Mouse (Mus musculus): Measurements from ENCODE around the gene Sept1.

Gene Sept1

DNA sequence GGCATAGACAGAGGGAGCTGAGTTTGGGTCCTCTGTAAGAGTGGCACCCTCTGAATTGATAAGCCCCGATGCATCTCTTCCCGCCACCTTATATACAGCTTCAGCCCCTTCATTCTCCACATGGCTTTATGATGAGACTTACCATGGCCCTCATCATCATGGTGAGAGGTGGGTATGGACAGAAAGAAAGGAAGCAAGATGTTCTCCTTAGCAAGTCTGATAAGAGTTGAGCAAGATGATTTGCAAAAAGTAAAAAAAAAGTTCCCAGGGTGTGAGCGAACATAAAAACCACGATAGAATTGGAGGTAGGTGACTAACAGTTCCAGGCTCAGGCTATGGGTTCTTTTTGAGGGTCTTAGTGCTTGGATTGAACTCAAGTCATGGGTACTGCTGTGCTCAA is 14.3 kb downstream of the Sept1 start:
- no peak for DNase-seq (ENCODE audit: low spot score in 2 of 2)

DNA sequence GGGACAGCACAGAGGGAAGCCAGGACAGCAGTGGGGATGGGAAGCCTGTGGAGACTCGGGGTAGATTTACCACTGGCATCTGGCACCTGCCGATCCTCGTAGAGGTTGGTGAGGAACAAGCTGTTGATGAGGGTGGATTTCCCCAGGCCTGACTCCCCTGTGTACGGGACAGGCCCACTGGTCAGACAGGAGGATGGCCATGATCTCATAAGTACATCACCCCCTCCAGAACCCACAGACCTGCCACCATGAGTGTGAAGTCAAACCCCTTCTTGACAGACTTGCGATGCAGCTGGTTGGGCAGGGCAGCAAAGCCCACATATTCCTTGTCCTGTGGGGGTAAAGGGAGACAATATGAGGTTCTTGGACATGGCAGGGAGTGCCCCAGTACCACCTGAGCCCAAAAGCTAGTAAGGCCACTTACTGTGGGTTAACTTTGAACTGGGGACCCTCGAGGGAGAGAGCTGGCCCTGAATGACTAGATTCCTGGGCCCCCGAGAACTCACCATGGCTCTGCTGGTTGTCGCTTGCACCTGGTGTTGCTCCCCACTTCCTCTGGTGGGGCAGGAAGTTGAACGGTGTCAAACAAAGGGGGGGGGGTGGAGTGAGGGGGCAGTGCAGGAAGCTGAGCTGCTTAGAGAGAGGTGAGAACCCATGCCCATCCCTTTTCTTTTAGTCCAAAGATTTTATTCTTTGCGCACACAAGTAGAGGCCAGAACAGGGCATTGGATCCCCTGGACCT is 14.9 kb downstream of the Sept1 start:
- no peak for DNase-seq (ENCODE audit: low spot score in 2 of 2)

DNA sequence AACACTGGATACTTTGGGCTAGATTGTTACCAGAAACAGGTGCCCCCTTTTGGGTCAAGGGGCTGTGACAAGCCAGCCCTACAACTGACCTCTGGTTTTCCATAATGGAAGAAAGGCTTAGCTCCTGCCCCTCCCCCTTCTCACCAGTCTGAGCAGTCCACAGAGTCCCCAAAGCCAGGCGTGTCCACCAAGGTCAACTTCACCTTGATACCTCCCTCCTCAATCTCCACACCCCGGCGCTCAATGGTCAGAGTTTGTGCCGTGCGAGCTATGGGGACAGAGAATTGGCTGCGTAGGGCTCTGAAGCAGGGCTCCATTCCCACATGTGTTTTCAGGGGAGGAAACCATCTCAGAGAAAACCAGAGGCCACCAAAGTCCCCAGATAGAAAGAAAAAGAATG is 15.5 kb downstream of the Sept1 start:
- DNase-seq (ENCODE audit: low spot score in 2 of 2) = no peak

DNA sequence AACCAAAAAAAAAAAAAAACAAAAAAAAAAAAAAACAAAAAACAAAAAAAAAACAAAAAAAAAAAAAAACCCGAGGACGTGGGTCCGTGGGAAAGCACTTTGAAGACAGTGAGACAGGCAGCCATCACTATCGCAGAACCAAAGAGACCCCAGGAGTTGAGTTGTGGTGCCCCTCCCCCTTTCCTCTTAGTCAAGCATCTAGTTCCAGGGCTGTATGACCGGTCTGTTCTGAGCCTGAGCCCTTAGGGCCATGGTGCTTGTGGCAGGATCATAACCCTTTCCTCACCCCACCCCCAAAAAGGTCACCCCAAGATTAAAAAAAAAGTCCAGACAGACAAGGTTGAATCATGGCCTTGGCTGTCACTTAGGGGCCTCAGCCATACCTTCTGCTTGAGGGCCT is 16.6 kb downstream of the Sept1 start:
- DNase-seq (ENCODE audit: low spot score in 2 of 2) = no peak

DNA sequence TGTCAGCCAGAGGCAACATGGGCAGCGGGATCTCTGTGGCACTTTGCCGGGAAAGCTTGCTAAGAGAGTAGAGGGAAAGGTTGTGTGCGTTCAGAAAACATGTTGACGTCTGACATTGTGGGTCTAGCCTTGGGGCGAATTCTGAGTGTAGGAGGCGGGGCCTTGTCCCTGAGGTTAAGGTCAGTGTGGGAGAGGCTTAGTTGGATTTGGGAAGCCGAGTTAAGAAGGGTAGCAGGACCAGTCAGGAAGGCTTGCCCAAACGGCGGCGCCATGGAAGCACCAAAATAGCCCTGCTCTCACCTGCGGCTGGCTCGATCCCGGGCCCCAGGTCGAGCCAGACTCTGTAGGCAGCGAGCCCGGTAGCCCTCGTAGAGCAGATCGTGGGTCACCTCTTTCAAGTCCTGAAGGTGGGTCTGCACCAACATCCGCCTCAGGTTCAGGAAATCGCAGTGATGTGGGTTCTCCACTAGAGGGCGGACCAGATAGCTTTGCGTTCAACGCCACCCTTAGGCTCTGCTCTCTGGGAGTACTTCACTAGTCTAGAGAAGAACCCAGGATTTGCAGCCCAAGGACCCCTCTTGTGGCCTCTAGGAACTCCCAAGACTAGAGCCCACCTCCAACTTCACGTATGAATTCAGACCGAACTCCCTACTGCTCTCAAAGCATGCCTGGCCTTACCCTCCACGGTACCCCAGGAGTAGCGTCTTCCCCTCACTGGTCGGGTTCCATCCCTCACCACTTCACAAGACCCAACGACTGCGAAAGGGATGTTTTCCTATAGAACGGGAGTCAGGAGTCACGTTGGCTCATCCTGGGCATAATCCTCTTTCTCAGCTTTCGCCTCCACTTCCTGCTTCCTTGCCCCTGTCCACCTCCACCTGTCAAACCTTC is 17.7 kb downstream of the Sept1 start:
- peak in 1 of 2 experiments; percentile 58 for DNase-seq (ENCODE audit: low spot score in 2 of 2)

DNA sequence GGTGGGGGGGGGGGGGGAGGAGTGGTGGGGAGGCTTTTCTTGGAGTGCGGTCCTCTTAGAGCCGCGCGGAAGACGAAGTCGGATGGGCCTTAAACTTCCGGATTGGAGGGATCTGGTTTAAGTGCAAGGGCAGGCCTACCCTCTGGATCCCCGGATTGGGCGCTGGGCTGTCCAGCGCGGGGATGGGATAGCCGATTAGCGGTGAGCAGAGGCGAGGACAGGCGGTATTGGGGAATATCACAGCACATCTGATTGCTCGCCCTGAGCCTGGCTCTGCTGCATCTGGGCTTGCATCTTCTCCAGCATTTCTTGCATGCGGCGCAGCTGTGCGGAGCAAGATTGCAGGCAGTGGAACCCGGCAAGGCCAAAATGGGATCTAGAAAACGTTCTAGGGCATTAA is 18.4 kb downstream of the Sept1 start:
- no peak for DNase-seq (ENCODE audit: low spot score in 2 of 2)

DNA sequence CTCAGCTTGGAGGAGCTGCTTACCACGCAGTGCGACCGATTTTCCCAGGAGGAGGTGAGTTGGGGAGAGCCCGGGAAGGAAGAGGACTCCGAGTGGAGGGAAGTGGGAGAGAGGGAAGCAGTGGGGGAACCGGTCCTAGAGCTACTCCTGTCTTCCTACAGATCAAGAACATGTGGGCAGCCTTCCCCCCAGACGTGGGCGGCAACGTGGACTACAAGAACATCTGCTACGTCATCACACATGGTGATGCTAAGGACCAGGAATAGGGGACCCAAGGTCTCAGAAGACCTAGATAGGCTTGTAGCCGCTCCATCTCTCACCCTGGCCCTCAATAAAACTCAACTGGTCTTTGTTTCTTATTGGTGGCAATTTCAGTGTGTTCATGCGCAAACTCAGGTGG is 19.0 kb downstream of the Sept1 start:
- peak in 1 of 2 experiments; percentile 31 for DNase-seq (ENCODE audit: low spot score in 2 of 2)

DNA sequence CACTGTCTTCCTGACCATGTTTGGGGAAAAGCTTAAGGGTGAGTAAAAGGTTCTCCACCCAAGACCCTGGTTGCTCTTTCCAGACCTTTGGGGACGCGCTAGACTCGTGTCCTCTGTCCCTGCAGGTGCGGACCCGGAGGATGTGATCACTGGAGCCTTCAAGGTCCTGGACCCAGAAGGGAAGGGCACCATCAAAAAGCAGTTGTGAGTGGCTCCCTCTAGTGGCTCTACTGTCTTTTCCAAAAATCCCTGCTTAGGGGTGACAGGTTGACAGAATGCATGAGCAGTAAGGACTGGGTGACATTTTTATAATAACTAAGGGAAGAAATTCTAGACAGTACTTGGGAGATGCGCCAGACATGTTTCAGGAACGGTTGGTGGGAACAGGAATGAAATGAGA is 19.4 kb downstream of the Sept1 start:
- DNase-seq (ENCODE audit: low spot score in 2 of 2) = no peak

DNA sequence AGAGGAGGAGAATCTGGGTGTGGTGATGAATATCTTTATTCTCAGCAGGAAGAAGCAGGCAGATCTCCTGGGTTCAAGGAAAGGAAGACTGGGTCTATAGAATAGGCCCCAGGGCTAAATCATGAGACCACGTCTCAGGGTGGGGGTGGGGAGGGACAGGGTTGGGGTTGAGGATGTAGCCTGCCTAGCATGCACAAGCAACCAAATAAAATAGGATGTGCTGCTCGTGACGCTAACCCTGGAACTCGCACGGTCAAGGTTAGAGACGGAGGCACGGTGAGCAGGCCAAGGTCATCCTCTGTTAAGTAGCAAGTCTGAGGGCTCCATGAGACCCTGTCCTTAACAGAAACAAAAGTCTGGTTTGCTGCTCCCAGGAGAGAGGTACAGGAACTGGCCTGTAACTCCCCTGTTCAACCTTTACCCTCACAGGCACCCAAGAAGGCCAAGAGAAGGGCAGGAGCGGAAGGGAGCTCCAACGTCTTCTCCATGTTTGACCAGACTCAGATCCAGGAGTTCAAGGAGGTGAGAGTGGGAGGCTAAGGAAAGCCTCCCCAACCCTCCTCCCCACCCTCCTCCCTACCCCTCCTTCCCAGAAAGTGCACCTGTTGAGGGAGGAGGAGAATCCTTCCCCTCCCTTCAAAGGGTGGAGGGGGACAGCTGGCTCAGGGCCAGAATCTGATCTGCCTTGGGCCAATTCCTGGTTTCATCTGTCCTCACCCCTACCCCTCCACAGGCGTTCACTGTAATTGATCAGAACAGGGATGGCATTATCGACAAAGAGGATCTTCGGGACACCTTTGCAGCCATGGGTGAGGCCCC is 20.3 kb downstream of the Sept1 start:
- no peak for DNase-seq (ENCODE audit: low spot score in 2 of 2)

DNA sequence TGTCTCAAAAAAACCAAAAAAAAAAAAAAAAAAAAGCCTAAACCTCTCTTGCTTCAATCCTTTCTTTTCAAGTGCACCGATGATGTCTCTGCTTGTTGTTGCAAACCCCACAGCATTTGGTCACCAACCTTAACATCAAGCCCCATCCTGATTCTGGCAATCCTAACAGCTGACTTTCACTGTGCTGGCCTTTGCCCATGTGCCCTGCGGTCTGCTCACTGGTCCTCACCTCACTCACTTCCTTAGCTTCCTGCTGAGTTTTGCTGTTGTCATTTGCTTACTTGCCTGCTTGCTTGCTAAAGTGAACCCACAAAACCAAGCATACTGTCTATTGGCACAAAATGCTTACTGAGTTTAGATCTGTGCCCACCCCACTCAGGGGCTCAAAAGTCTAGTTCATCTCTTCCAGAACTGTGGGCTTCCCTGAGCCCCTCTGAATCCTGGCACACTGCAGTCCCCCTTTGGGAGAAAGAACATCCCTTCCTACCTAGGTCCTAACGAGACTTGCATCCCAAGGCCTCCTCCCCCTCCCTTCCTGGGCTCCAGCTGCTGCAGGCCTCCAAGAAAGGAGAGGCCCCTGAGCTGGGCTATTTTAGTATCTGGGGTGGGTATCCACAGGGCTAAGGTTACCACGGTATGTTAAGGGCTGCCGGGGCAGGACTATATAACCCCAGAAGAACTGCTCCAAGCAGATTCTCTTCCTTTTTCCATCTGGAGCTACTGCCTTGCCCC is 21.8 kb downstream of the Sept1 start:
- no peak for DNase-seq (ENCODE audit: low spot score in 2 of 2)

DNA sequence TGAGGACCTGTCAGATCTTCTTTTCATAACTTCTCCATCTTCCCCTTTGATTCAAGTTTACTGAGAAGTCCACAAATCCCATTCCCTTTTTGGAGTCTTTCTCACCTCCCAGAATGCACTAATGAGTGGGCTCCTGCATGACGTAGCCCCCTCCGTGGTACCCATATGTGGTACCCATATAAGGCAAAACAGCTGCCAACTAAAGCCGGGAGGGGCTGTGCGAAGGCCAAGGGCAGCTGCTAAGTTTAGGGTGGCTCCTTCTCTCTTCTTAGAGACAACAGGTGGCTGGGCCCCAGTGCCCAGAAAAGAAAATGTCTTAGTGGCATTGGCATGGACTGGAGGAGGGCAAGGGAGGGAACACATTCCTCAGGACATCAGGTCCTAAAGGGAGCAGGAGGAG is 22.7 kb downstream of the Sept1 start:
- DNase-seq (ENCODE audit: low spot score in 2 of 2) = peak in 1 of 2 experiments; percentile 48

DNA sequence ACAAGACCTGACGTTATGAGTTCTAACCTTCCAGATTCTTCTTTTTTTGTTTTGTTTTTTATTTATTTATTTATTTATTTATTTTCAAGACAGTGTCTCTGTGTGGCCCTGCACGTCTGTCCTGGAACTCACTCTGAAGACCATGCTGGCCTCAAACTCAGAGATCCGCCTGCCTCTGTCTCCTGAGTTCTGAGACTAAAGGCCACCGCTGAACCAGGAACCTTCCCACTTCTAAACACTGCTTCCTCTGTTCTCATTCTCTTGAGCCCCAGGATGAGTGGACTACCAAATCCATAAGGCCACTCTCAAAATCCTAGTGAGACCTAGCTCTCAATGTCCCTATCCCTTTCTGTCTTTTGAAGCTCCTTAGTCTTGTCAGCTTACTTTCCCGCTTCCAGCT is 23.1 kb downstream of the Sept1 start:
- DNase-seq (ENCODE audit: low spot score in 2 of 2) = no peak

DNA sequence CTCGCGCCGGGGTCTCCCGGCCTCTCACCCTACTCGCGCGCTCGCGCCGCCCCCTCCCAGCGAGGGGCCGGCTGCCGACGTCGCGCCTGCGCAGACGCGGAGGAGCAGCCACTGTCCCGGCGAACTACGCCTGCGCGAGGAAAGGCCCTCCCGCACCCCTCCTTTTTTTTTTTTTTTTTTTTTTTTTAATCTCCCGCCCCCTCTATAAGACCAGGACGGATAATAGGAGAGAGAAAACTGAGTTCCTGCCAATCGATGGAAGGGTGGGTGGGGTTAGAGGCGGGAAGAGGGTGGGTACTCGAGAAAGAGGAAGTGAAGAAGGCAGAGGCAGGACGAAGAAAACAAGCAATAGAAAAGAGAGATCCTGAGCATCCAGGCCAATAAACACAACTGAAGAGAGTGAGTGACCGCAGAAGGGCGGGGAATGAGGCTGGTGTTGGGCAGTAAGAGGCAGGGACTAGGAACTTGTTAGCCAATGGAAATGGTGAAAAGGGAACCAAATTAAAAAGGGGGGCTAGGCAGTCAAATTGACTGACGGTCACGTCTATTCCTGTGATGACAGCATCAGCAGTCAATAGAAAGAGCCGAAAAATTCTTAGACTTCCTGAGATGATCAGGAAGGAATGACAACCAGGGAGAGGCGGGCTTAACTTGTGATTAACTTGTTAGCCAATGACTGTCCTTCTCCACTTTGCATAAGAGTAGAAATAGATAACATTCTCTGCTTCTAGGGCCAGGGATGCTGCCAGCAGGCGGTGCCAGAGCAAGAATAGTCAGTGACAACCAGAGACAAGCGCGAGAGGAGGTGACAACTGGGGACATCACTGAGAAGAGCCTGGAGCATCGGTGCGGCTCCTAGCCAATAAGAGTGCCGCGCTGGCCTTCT is 24.1 kb downstream of the Sept1 start, which contains the start of gene Mylpf:
TSS of gene Mylpf (plus strand) at position 338 of the 886 bp plus-strand sequence.
- DNase-seq (ENCODE audit: low spot score in 2 of 2) = peak; percentile 96 to 98

DNA sequence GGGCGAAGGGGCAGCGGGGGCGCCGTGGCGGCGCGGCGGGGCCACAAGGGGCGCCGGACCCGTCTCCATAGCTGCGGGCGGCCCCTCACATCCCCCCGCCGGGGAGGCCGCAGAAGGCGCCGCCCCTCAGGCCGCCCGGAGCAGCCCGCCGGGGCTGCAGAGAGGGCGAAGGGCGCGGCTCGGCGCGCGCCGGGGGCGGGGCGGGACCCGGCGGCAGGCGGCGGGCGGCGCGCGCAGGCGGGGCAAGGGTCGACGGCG is 24.7 kb downstream of the Sept1 start, which contains the start of gene Tbc1d10b:
TSS of gene Tbc1d10b (minus strand) at position 174 of the 258 bp plus-strand sequence.
- DNase-seq (ENCODE audit: low spot score in 2 of 2) = no peak

DNA sequence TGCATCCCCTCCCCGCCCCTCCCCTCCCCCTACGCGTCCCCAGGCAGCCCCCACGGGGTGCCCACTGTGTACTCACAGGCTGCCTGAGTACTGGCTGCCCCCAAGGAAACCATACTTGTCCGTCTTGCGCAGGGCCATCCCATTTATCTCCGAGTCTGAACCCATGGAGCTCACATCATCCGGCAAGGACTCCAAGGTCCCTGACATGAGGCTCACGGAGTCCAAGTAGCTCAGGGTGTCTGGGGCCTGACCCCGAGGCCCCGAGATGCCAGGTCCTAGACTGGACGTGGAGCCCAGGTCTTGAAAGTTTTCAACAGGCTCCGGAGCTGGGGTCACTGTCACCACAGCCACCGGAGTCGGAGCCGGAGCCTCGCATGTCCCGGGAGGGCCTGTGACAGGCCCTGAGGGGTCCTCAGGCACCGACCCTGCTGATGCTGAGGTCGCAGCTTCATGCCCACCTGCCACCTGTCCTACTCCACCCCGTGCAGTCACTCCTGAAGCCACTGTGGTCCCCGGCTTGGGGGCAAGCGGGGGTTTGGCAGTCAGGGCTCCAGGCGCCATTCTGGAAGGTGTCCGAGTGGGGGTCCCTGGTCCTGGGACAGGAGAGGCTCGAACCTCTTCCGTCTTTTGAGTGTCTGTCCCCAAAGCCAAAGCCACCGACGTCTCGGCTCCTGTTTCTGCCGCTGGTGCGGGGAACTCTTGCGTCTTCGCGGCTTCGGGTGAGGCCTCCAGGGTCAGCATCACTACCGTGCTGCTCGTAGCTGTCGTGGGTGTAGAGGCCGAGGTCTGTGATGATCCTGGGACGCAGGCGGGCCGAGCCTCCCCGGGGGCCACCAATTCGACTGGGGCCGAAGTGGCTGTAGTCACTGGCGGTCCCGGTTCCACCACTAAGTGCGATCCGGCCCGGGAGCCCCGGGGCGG is 25.3 kb downstream of the Sept1 start:
- DNase-seq (ENCODE audit: low spot score in 2 of 2) = peak; percentile 58 to 68

DNA sequence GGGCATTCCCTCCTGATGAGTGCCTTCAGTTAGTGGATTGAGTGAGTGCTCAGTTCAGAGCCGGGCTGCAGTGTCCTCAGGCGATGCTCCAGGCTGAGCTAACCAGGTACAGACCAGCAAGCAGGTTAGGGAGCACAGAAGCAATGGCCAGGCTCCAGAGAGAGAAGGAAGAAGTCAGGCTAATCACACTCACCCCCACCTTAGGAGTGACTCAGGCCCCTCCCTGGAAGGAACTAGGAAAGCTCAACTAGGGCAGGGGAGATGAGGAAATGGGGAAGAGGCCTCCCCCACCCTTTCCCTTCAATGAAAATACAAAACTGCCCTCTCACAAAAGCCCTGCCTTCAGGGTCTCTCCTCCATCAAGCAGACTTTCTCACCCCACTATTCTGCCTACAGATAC is 26.3 kb downstream of the Sept1 start:
- peak in 1 of 2 experiments; percentile 44 for DNase-seq (ENCODE audit: low spot score in 2 of 2)

DNA sequence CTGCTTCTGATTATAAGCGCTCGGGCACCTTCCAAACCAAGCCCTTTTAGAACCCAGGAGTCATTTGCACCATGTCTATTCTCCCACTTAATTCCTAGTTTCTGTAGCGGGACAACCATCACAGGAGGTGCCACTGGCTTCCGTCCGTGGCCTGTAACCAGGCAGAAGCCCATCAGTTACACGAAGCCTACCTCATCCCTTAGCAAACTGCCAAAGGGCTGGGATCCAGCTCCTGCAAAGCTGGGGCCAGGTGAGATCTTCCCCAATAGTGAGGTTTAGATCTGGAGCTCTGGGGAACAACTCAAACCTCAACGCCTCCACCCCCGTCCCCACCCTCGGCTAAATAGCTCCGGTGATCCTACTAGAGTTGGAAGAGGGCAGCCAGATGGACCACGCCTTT is 36.4 kb downstream of the Sept1 start:
- no peak for DNase-seq (ENCODE audit: low spot score in 2 of 2)

DNA sequence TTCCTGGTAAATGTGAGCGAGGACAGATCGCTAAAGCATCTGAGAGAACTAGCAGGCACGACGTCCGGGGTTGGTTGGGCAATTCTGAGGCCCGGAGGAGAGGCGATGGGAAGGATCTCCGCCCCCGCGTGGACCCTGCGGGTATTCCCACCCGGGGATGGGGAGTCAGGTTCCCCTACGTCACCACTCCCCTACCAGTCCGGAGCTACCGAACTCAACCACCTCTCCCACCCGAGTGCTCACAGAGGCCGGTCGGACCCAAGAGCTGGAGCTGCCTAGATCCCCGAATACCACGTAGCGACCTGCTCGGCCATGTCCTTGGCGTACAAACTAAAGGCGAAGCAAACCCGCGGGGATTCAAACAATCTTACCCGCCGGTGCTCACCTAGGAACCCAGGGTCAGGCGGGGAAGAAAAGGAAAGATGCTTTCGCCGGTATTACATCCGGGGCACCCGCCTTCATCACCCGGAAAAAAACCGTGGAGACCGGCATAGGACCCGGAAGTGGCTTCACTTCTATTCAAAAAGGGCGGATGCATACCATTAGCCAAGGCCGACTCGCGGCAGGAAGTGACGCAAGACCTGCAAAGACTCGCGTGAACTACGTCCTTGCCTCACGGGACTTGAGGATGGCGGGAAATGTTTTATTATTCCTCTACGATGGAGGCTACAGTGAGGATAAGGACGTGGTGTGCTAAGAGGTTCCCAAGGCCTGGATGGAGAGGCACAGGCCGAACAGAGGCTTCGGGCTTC is 37.2 kb downstream of the Sept1 start, which contains the start of gene Cd2bp2:
TSS of gene Cd2bp2 (minus strand) at position 507 of the 752 bp plus-strand sequence.
- DNase-seq (ENCODE audit: low spot score in 2 of 2) = peak; percentile 98 to 99

DNA sequence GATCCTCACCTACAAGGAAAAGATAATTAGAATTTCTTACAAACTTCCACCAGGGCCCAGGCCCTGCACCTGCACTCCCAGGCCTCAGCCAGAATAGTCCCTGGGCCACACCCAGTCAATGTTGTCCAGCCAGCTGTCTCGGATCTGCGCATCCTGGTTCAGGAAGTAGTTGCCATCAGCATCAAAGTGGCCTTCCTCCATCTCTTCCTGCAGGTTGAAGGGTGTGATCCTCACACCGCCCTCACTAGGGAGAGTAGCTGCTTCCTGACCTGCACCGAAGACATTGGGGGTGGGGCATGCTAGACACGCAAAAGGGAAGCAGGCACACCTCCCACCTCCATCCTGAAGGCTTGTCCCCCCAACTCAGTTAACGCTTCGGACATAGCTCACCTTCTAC is 38.3 kb downstream of the Sept1 start:
- DNase-seq (ENCODE audit: low spot score in 2 of 2) = no peak
